Mouse (Mus musculus) midbrain, embryonic 15.5 days (tissue): ENCODE results near the gene Tbpl1. TPM values are rescaled to one million over a fixed set of nuclear protein-coding genes. Genes with fewer than 3 reads are reported as not detected.

Experiments
- ATAC-seq: fragments of 200-750 bp; cut with Nextera tagmentation; replicated peaks from 2 replicates; pipeline ENCODE4 v1.8.0; 2017; ENCODE audit warnings: moderate TSS enrichment
- H3K27ac ChIP-seq: fragments of 300-500 bp; sonication (generic); 2 replicates; pipeline ENCODE4 v1.5.1; 2015; ENCODE audit warnings: mild to moderate bottlenecking, inconsistent platforms
- H3K27me3 ChIP-seq: fragments of 300-500 bp; sonication (generic); replicated peaks from 2 replicates; pipeline ENCODE4 v1.6.1; 2015; ENCODE audit warnings: inconsistent platforms
- H3K36me3 ChIP-seq: fragments of 300-500 bp; sonication (generic); replicated peaks from 2 replicates; pipeline ENCODE4 v1.6.1; 2015; ENCODE audit warnings: inconsistent platforms
- H3K4me1 ChIP-seq: fragments of 300-500 bp; sonication (generic); 2 replicates; pipeline ENCODE4 v1.6.1; 2015; ENCODE audit warnings: inconsistent platforms
- H3K4me2 ChIP-seq: fragments of 300-500 bp; sonication (generic); 2 replicates; pipeline ENCODE4 v1.6.1; 2015; ENCODE audit warnings: inconsistent platforms, mild to moderate bottlenecking, moderate library complexity
- H3K4me3 ChIP-seq: fragments of 300-500 bp; sonication (generic); 2 replicates; pipeline ENCODE4 v1.5.1; 2015; ENCODE audit warnings: mild to moderate bottlenecking, inconsistent platforms
- H3K9ac ChIP-seq: fragments of 300-500 bp; sonication (generic); 2 replicates; pipeline ENCODE4 v1.6.1; 2015; ENCODE audit warnings: mild to moderate bottlenecking, inconsistent platforms
- H3K9me3 ChIP-seq: fragments of 300-500 bp; sonication (generic); 2 replicates; pipeline ENCODE4 v1.6.1; 2016; ENCODE audit warnings: inconsistent platforms
- WGBS: fragments of 180-500 bp; shearing (Covaris S2); methylation state at CpG from one replicate; pipeline ENCODE4 v1.1.7; 2015; ENCODE audit warnings: mixed read lengths; 5-methylcytosine and 5-hydroxymethylcytosine counted together
- polyA plus RNA-seq: library from polyadenylated mRNA; unstranded; fragments of >200 nt; fragmentation: Nextera tagmentation; extraction: Ambion mirVana; gene quantifications from 2 replicates; pipeline ENCODE4 v1.2.1, GENCODE M21; 2015

The Tbpl1 gene
- polyA plus RNA-seq, 1 experiment from 2014 or later, result 91.0 TPM

GRCm38 (mm10) chr10:22730992-22731271, 806 bp downstream of the Tbpl1 start:
- ATAC-seq, result no peak
- Histone ChIP-seq H3K36me3 (no peaks in the 10 kb centered on the region), H3K4me1 (peaks cover 38% of the 10 kb centered on the region), H3K4me2 (peak overlapping the region; percentile 95), H3K9me3 (no peaks in the 10 kb centered on the region), H3K27me3 (no peaks in the 10 kb centered on the region), H3K27ac (peak overlapping the region; percentile 98), H3K9ac (peak overlapping the region; percentile 99), H3K4me3 (peak overlapping the region; percentile 99)
- under 1% methylated on average over 33 of the region's 33 CpGs for WGBS

- Histone ChIP-seq H3K27ac (peak overlapping the region; percentile 98), H3K27me3 (no peaks in the 10 kb centered on the region), H3K36me3 (no peaks in the 10 kb centered on the region), H3K4me2 (peak overlapping the region; percentile 95), H3K4me1 (peaks cover 38% of the 10 kb centered on the region), H3K4me3 (peak overlapping the region; percentile 99), H3K9me3 (no peaks in the 10 kb centered on the region), H3K9ac (peak overlapping the region; percentile 99)
- peak; percentile 82 for ATAC-seq
- WGBS, result under 1% methylated on average over 36 of the region's 39 CpGs
Observed at GRCm38 (mm10) chr10:22730266-22730991, 1.3 kb downstream of the Tbpl1 start.

DNA sequence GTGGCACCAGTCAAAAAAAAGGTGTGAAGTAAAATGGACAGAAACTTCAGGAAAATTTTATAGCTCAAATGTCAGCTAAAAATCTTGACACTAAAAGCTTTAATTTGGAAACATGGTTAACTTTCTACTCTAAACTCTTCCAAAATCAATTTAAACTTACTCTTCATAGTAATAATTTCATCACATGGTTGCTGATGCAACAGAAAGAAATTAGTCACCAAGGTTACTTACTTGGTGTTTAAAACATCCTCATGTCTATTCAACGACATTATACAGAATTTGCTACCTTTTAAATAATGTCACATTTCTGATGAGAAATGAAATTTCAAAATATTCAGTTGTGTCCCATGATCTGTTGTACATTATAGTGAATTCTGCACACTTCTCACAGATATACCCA, 3.5 kb downstream of the Tbpl1 start:
- H3K4me3 ChIP-seq, result no peak overlapping the region
- H3K9me3 ChIP-seq, result no peaks in the 10 kb centered on the region
- no peak for ATAC-seq
- no peaks in the 10 kb centered on the region for H3K27me3 ChIP-seq
- H3K4me2 ChIP-seq, result no peak overlapping the region
- no peak overlapping the region for H3K9ac ChIP-seq
- peaks cover 42% of the 10 kb centered on the region for H3K4me1 ChIP-seq
- 80% methylated on average over 1 of the region's 1 CpGs for WGBS
- H3K36me3 ChIP-seq, result no peaks in the 10 kb centered on the region
- H3K27ac ChIP-seq, result no peak overlapping the region

- Histone ChIP-seq H3K9ac (no peak overlapping the region), H3K4me1 (peaks cover 36% of the 10 kb centered on the region), H3K36me3 (no peaks in the 10 kb centered on the region), H3K4me2 (no peak overlapping the region), H3K27me3 (no peaks in the 10 kb centered on the region), H3K27ac (no peak overlapping the region), H3K9me3 (no peaks in the 10 kb centered on the region), H3K4me3 (no peak overlapping the region)
- ATAC-seq, result no peak
- WGBS, result 56% methylated on average over 7 of the region's 7 CpGs
Observed at GRCm38 (mm10) chr10:22726295-22726694, 5.4 kb downstream of the Tbpl1 start.

GRCm38 (mm10) chr10:22725166-22725565, 6.6 kb downstream of the Tbpl1 start:
- ATAC-seq, result no peak
- H3K27ac ChIP-seq, result no peak overlapping the region
- H3K27me3 ChIP-seq, result no peaks in the 10 kb centered on the region
- no peak overlapping the region for H3K9ac ChIP-seq
- H3K4me2 ChIP-seq, result no peak overlapping the region
- no peaks in the 10 kb centered on the region for H3K9me3 ChIP-seq
- H3K4me1 ChIP-seq, result peaks cover 35% of the 10 kb centered on the region
- WGBS, result 81% methylated on average over 4 of the region's 4 CpGs
- no peaks in the 10 kb centered on the region for H3K36me3 ChIP-seq
- H3K4me3 ChIP-seq, result no peak overlapping the region

GRCm38 (mm10) chr10:22720781-22721529, 10.8 kb downstream of the Tbpl1 start:
- H3K27me3 ChIP-seq, result no peaks in the 10 kb centered on the region
- H3K4me2 ChIP-seq, result no peak overlapping the region
- no peak overlapping the region for H3K4me3 ChIP-seq
- 89% methylated on average over 5 of the region's 5 CpGs for WGBS
- H3K9ac ChIP-seq, result no peak overlapping the region
- H3K36me3 ChIP-seq, result no peaks in the 10 kb centered on the region
- peaks cover 9% of the 10 kb centered on the region; the same call in 1 of the 2 replicates for H3K4me1 ChIP-seq
- H3K9me3 ChIP-seq, result no peaks in the 10 kb centered on the region
- ATAC-seq, result no peak
- H3K27ac ChIP-seq, result no peak overlapping the region

- Histone ChIP-seq H3K4me2 (no peak overlapping the region), H3K9me3 (no peaks in the 10 kb centered on the region), H3K36me3 (no peaks in the 10 kb centered on the region), H3K4me3 (no peak overlapping the region), H3K9ac (no peak overlapping the region), H3K4me1 (peaks cover 5% of the 10 kb centered on the region; the same call in 1 of the 2 replicates), H3K27ac (no peak overlapping the region), H3K27me3 (no peaks in the 10 kb centered on the region)
- 38% methylated on average over 4 of the region's 4 CpGs for WGBS
- ATAC-seq, result peak; percentile 44; the same call in 1 of the 2 replicates
Observed at GRCm38 (mm10) chr10:22718475-22718874, 13.3 kb downstream of the Tbpl1 start.

DNA sequence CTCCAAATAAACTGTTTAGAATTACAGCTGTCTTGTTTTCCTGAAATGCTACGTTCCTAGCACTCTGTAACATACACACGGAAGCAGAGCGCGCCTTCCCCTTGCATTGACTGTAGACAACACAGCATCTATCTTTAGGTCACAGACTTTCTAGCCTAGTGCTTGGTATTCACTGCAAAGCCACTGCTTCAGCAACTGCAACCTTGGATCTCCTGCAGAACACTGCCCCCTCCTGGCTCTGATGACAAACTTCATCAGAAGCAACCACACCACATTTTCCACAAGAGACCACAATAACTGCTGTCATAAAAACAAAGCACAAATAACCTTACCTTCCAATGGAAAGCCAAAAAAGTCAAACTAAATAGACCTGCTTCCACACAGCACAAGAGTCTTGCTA, 17.2 kb downstream of the Tbpl1 start:
- no peaks in the 10 kb centered on the region for H3K27me3 ChIP-seq
- no peak overlapping the region for H3K9ac ChIP-seq
- no peak overlapping the region for H3K27ac ChIP-seq
- no peaks in the 10 kb centered on the region for H3K36me3 ChIP-seq
- H3K4me2 ChIP-seq, result no peak overlapping the region
- WGBS, result 73% methylated on average over 4 of the region's 4 CpGs
- no peaks in the 10 kb centered on the region for H3K9me3 ChIP-seq
- no peak overlapping the region for H3K4me3 ChIP-seq
- peak; percentile 57; the same call in 1 of the 2 replicates for ATAC-seq
- H3K4me1 ChIP-seq, result peaks cover 5% of the 10 kb centered on the region; the same call in 1 of the 2 replicates

- Histone ChIP-seq H3K27me3 (no peaks in the 10 kb centered on the region), H3K27ac (no peak overlapping the region), H3K36me3 (peaks cover 7% of the 10 kb centered on the region; the same call in 1 of the 2 replicates), H3K9ac (no peak overlapping the region), H3K4me2 (no peak overlapping the region), H3K4me1 (no peaks in the 10 kb centered on the region), H3K9me3 (no peaks in the 10 kb centered on the region), H3K4me3 (no peak overlapping the region)
- WGBS, result 88% methylated on average over 2 of the region's 2 CpGs
- ATAC-seq, result no peak
Observed at GRCm38 (mm10) chr10:22712955-22713354, 18.8 kb downstream of the Tbpl1 start.

DNA sequence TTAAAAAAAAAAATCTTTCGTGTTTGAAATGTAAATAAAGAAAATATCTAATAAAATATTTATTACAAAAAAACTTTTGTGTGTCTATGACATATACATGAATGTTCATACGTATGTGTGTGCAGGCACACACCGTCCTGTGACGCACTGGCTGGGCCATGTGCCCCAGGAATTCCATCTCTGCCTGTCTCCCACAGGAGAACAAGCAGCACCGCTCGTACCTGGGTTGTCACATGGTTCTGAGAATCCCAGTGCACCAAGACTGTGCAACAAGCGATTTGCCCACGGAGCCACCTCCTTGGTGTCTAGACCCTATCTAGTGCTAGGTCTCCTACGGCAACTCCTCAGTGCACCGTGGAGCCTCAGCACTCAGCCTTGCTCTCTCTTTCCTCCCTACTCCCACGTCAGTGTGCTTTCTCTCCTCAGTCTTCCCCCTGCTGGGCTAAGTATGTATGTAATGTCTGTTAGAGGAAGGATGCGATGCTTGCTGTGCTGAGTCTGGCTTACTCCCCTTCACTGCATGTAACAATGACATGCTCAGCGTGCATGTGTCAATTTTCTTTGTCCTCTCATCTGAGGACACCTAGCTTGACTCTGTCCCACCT, 21.5 kb downstream of the Tbpl1 start:
- ATAC-seq, result peak; percentile 49

DNA sequence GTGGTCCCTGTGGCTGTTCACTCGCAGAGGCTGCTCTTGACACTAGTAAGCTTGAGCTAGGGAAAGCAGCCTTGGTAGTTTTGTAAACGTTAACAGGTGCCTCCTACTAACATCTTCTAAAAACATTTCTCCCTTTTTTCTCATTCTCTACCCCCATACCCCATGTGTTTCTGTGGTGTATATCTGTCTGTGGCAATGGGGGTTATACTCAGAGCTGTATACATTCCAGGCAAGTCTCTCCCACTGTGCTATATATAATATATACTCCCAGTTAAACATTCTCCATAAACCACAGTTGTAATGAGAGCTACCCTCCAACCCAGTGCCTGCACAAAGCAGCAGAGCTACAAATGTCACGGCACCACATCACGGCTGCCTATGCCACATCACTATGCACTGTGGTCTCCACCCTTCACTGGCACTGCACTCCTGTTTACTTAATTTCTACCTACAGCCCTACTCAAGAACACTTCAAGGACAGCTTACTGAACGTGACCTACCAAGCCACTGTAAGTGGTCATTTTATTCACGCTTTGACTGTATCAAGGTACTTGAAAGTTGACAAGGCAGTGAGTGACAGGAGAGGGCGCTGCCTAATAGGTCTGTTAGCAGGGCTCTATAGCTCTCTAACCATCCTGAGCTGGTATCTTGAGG, 23.4 kb downstream of the Tbpl1 start:
- H3K9me3 ChIP-seq, result no peaks in the 10 kb centered on the region
- no peak overlapping the region for H3K9ac ChIP-seq
- no peak overlapping the region for H3K4me2 ChIP-seq
- peaks cover 16% of the 10 kb centered on the region for H3K36me3 ChIP-seq
- WGBS, result 87% methylated on average over 7 of the region's 7 CpGs
- H3K27me3 ChIP-seq, result no peaks in the 10 kb centered on the region
- H3K27ac ChIP-seq, result no peak overlapping the region
- H3K4me3 ChIP-seq, result no peak overlapping the region
- H3K4me1 ChIP-seq, result no peaks in the 10 kb centered on the region
- ATAC-seq, result no peak

More for the DNA sequence above, 21.5 kb downstream of the Tbpl1 start:
- Histone ChIP-seq H3K4me3 (no peak overlapping the region), H3K27me3 (no peaks in the 10 kb centered on the region), H3K4me1 (no peaks in the 10 kb centered on the region), H3K9me3 (no peaks in the 10 kb centered on the region), H3K9ac (no peak overlapping the region), H3K4me2 (no peak overlapping the region), H3K36me3 (peaks cover 16% of the 10 kb centered on the region), H3K27ac (no peak overlapping the region)
- 80% methylated on average over 13 of the region's 13 CpGs for WGBS

GRCm38 (mm10) chr10:22703844-22704243, 27.9 kb downstream of the Tbpl1 start:
- no peak overlapping the region for H3K4me2 ChIP-seq
- peaks cover 12% of the 10 kb centered on the region for H3K36me3 ChIP-seq
- H3K27me3 ChIP-seq, result no peaks in the 10 kb centered on the region
- 88% methylated on average over 6 of the region's 6 CpGs for WGBS
- H3K27ac ChIP-seq, result no peak overlapping the region
- no peaks in the 10 kb centered on the region for H3K9me3 ChIP-seq
- no peak overlapping the region for H3K4me3 ChIP-seq
- no peak for ATAC-seq
- no peak overlapping the region for H3K9ac ChIP-seq
- no peaks in the 10 kb centered on the region for H3K4me1 ChIP-seq
